Mouse (Mus musculus): Measurements from ENCODE around the gene Abcb10.

GRCm38 (mm10) chr8:123978926-123979325 is 4.0 kb downstream of the Abcb10 start:
- TF ChIP-seq CTCF (IDR thresholded peaks at IDR 0.05; ENCODE audit: extremely low read depth, insufficient read depth, low read length) (no peak), POLR2A (IDR thresholded peaks at IDR 0.05; ENCODE audit: extremely low read depth, insufficient read depth, low read length) (no peak)

Data from cortical plate, adult 2 months (tissue).